ENCODE assay signal across 9 mouse cellular contexts in the genomic region with DNA sequence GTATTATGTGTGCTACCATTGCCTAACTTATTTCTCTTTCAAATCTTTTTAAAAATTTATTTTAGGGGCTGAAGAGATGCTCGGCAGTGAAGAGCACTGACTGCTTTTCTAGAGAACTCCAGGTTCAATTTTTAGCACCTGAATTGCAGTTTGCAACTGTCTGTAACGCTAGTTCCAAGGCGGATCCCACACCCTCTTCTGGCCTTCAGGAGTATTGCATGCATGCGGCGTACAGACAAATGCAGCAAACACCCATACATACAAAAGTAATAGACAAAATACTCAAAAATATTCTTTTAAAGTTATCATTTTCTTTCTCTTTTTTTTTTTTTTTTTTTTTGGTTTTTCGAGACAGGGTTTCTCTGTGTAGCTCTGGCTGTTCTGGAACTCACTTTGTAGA. TPM values are rescaled to one million over a fixed set of nuclear protein-coding genes. Genes with fewer than 3 reads are reported as not detected.
DNase-seq lines count a peak whose midpoint lies in the region; ATAC-seq and TF ChIP-seq lines count a peak whose summit lies in the region.
"Had no signal": no experiment of that assay in that cellular context is flagged by ENCODE, and none has a peak within 500 bp of the region (broad histone marks: within the 10 kb centered on the region; RNA-seq: fewer than 3 reads in every experiment).

No protein-coding gene starts in this region.

- 32% methylated on average over 6 of the region's 6 CpGs for WGBS in cerebellum, adult 2 months
- WGBS in limb, embryonic 11.5 days: 39% methylated on average over 6 of the region's 6 CpGs

- H3K4me2 ChIP-seq in limb, embryonic 11.5 days (ENCODE audit: low read depth, severe bottlenecking): no peak overlapping the region
- H3K4me2 ChIP-seq: hindbrain, embryonic 15.5 days had no signal

- H3K27ac ChIP-seq in cerebellum, adult 2 months (ENCODE audit: insufficient read depth, low read length): no peak overlapping the region
- no peak overlapping the region for H3K27ac ChIP-seq in limb, embryonic 11.5 days (replicated peaks; ENCODE audit: low read depth, low read length)
- H3K27ac ChIP-seq: hindbrain, embryonic 15.5 days had no signal

- H3K4me3 ChIP-seq in cerebellum, adult 2 months (replicated peaks; ENCODE audit: insufficient read depth, low read depth, low read length): no peak overlapping the region
- no peak overlapping the region for H3K4me3 ChIP-seq in limb, embryonic 11.5 days (ENCODE audit: low read depth, low read length)
- H3K4me3 ChIP-seq: hindbrain, embryonic 15.5 days had no signal

- no peak for TF ChIP-seq POLR2A in cerebellum, adult 2 months (IDR thresholded peaks at IDR 0.05; ENCODE audit: borderline replicate concordance, insufficient read depth, low read length)

- intact Hi-C loops in left cerebral cortex, postnatal 4 days (cut with DNase I): no loop called here
- intact Hi-C loops in left cerebral cortex, postnatal 36 days (cut with DNase I): no loop called here

- H3K36me3 ChIP-seq in limb, embryonic 11.5 days (ENCODE audit: control insufficient read depth, insufficient read depth, low read length): no peaks in the 10 kb centered on the region
- H3K36me3 ChIP-seq: hindbrain, embryonic 15.5 days had no signal

- peak; percentile 45; the same call in 1 of the 2 replicates for TF ChIP-seq CTCF in cerebellum, adult 2 months (IDR thresholded peaks at IDR 0.05; ENCODE audit: borderline replicate concordance, insufficient read depth, low read depth, low read length)

- DNase-seq in cerebellum, adult 2 months: peak in 1 of 2 experiments; percentile 26
- DNase-seq in cerebellum, adult 11-12 months: no peak
- peak; percentile 27 for DNase-seq in left cerebral cortex, postnatal 4 days
- DNase-seq in left cerebral cortex, postnatal 36 days (ENCODE audit: low spot score in 2 of 2): no peak
- peak; percentile 22 for DNase-seq in c-Kit-negative CD71-positive TER-119-positive erythroid progenitor cells, embryonic 14.5 days (ENCODE audit: low read depth, low spot score)
- DNase-seq in limb, embryonic 11.5 days (ENCODE audit: low spot score): peak; percentile 61
- DNase-seq in spleen, postnatal 10 days (ENCODE audit: low spot score in 2 of 2): peak; percentile 40 to 73
- no peak for DNase-seq in left cerebral cortex, adult 11 months (ENCODE audit: low spot score)

- ATAC-seq in limb, embryonic 11.5 days (ENCODE audit: insufficient number of reproducible peaks, low FRiP score, low TSS enrichment, low read depth): no peak

- H3K27me3 ChIP-seq in cerebellum, adult 2 months (ENCODE audit: control insufficient read depth, insufficient read depth, low read length): no peaks in the 10 kb centered on the region
- no peaks in the 10 kb centered on the region for H3K27me3 ChIP-seq in limb, embryonic 11.5 days (ENCODE audit: control insufficient read depth, insufficient read depth, low read length)
- H3K27me3 ChIP-seq: hindbrain, embryonic 15.5 days had no signal

- no peak overlapping the region for H3K9ac ChIP-seq in limb, embryonic 11.5 days (ENCODE audit: low read length)
- H3K9ac ChIP-seq: hindbrain, embryonic 15.5 days had no signal

- H3K9me3 ChIP-seq in limb, embryonic 11.5 days (ENCODE audit: control insufficient read depth, low read length): no peaks in the 10 kb centered on the region
- H3K9me3 ChIP-seq: hindbrain, embryonic 15.5 days had no signal

- no peaks in the 10 kb centered on the region for H3K4me1 ChIP-seq in cerebellum, adult 2 months (ENCODE audit: control insufficient read depth, insufficient read depth, low read length)
- H3K4me1 ChIP-seq in limb, embryonic 11.5 days (ENCODE audit: control insufficient read depth, insufficient read depth, low read length): peaks cover 7% of the 10 kb centered on the region

RNA-seq across cellular contexts. Expression of gene Mettl16, which starts 2.6 kb away (rescaled TPM):
- polyA plus RNA-seq in cerebellum, adult 2 months (2012; rRNA removed): 17.6 and 18.5 TPM in 2 replicates
- total RNA-seq in left cerebral cortex, postnatal 4 days (2021): 10 to 100 TPM; 23.0 to 25.5 TPM
- 10 to 100 TPM; 19.8 to 26.7 TPM for total RNA-seq in left cerebral cortex, postnatal 36 days (2021)
- 51.6 and 54.7 TPM in 2 replicates for polyA plus RNA-seq in limb, embryonic 11.5 days (2014; fragmentation: Nextera tagmentation; extraction: Ambion mirVana)

RNA-seq across cellular contexts. Expression of gene Pafah1b1, which starts 43.6 kb away (rescaled TPM):
- polyA plus RNA-seq in cerebellum, adult 2 months (2012; rRNA removed): 185 and 190 TPM in 2 replicates
- 100 to 1,000 TPM; 393 to 420 TPM for total RNA-seq in left cerebral cortex, postnatal 4 days (2021)
- total RNA-seq in left cerebral cortex, postnatal 36 days (2021): 100 to 1,000 TPM; 389 to 402 TPM
- polyA plus RNA-seq in limb, embryonic 11.5 days (2014; fragmentation: Nextera tagmentation; extraction: Ambion mirVana): 77.5 and 83.3 TPM in 2 replicates

Comparison
In these comparisons a context has a peak if more than half of its experiments do, and no peak if none do; other contexts are left out.
1. DNase-seq: peak in left cerebral cortex, postnatal 4 days (single experiment), c-Kit-negative CD71-positive TER-119-positive erythroid progenitor cells, embryonic 14.5 days (single experiment), limb, embryonic 11.5 days (single experiment) and spleen, postnatal 10 days (2 of 2); none in cerebellum, adult 11-12 months (single experiment), left cerebral cortex, postnatal 36 days (0 of 2) and left cerebral cortex, adult 11 months (single experiment).